Mouse (Mus musculus): ENCODE data around the gene Homer2. TPM values are rescaled to one million over a fixed set of nuclear protein-coding genes. Genes with fewer than 3 reads are reported as not detected.

Gene Homer2
- total and polyA plus RNA-seq, 3 experiments: 0.08 TPM; not detected in 2

DNA sequence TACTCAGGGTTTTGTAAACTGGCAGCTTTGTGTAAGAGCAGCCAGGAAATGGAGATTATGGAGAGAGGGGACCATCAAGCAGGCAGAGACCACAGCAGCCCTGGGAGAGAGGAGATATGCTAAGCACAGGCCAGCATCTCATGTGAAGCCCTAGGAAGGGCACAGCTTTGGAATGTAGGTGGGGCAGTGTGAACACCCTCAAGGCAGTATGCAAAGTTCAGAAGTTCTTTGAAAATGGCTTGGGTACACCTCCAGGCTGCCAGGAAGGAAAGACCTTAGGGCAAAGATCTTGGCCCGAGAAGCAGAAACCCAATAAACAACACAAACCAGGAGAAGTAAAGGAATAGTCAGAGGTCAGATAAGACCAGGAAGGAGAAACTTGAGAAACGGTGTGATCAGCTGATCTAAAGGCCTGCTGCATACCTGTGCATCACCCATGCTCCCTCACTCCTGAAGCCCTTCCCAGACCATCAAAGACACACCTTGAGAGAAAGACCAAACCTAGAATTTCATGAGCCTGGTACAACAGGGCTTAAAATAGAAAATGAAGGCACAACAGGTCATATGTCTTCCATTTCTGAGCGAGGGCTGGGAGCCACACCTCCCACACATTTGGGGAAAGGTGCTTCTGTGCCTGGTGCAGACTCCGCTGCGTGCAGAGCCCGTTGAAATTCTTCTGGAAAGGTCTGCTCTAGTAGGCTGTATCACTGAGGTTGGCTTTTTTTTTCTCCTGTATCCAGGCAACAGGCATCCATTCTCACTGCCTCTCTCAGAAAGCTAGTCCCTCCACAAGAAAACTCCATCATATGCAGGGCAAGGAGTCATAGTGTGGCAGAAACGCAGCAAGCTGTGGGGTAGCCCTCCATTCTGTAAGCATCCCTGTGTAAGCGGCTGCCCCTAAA, 107.7 kb downstream of the Homer2 start:
- TF ChIP-seq NELFE (IDR thresholded peaks at IDR 0.05; ENCODE audit: low read depth, low read length) (no peak), ZKSCAN1 (IDR thresholded peaks at IDR 0.05; ENCODE audit: borderline replicate concordance, low read depth, low read length) (no peak), RAD21 (IDR thresholded peaks at IDR 0.05; ENCODE audit: low read depth, low read length) (no peak), JUND (conservative IDR thresholded peaks at IDR 0.05; ENCODE audit: low read depth, low read length) (no peak), POLR2AphosphoS2 (IDR thresholded peaks at IDR 0.05; ENCODE audit: low read depth, low read length) (no peak), USF2 (conservative IDR thresholded peaks at IDR 0.05; ENCODE audit: low read depth, low read length) (no peak), RCOR1 (conservative IDR thresholded peaks at IDR 0.05; ENCODE audit: low read depth, low read length) (no peak), MAZ (IDR thresholded peaks at IDR 0.05; ENCODE audit: low read depth, low read length) (no peak), EP300 (IDR thresholded peaks at IDR 0.05; ENCODE audit: low read length) (no peak), ZMIZ1 (IDR thresholded peaks at IDR 0.05; ENCODE audit: low read depth, low read length) (no peak), ZC3H11A (IDR thresholded peaks at IDR 0.05; ENCODE audit: low read depth, low read length) (no peak), HCFC1 (IDR thresholded peaks at IDR 0.05; ENCODE audit: low read depth, low read length) (no peak), CHD1 (IDR thresholded peaks at IDR 0.05; ENCODE audit: low read depth, low read length) (no peak), SIN3A (IDR thresholded peaks at IDR 0.05; ENCODE audit: low read length) (no peak)
- no peak for DNase-seq (ENCODE audit: extremely low read depth)
- H3K9ac ChIP-seq (ENCODE audit: insufficient read depth, low read depth): no peak overlapping the region
- no peaks in the 10 kb centered on the region for H3K79me2 ChIP-seq (replicated peaks; ENCODE audit: control insufficient read depth, extremely low read depth, insufficient read depth, poor library complexity, severe bottlenecking)
- dilution Hi-C loops (cut with MboI; ENCODE audit: extremely low pct_ligation_motif_present, extremely low pct_unique_long_range_greater_than_20kb, low sequenced_read_pairs): no loop called here
- no peaks in the 10 kb centered on the region for H3K9me3 ChIP-seq (replicated peaks; ENCODE audit: low read length)
- in situ Hi-C loops (cut with MboI; ENCODE audit: low pct_ligation_motif_present, low pct_unique_long_range_greater_than_20kb, low sequenced_read_pairs): no loop called here
- no peak overlapping the region for H3K4me2 ChIP-seq (ENCODE audit: insufficient read depth, low read depth, poor library complexity, severe bottlenecking)
- peaks cover 38 to 47% of the 10 kb centered on the region in 2 experiments for H3K36me3 ChIP-seq (replicated peaks in 1 of 2; ENCODE audit: control insufficient read depth in 1 of 2, insufficient read depth in 1 of 2, low read length in 1 of 2)
- H3K4me1 ChIP-seq (ENCODE audit: control insufficient read depth in 1 of 2, insufficient read depth in 2 of 2): no peaks in the 10 kb centered on the region
- H3K27me3 ChIP-seq (replicated peaks): no peaks in the 10 kb centered on the region
- H3K4me3 ChIP-seq (replicated peaks in 1 of 3; ENCODE audit: low read depth in 2 of 3, low read length in 2 of 3, poor library complexity in 1 of 3): no peak overlapping the region
- H3K27ac ChIP-seq (ENCODE audit: insufficient read depth, low read depth): no peak overlapping the region

DNA sequence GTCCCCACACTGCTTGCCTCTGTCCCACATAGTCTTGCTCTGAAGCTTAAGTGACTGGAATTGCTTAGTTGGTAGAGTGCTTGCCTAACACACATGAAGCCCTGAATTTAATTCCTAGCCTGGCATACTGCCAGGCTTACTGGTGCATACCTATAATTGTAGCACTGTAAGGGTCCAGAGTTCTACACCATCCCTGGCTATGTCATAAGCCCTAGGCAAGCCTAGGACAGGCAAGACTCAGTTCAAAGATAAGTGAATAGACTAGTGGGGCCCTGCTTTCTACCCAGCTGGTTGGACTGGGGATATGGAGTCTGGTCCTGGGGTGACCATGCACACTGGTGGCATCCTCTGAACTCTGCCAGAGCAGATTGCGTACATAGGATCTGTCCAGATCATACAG, 109.7 kb downstream of the Homer2 start:
- dilution Hi-C loops (cut with MboI; ENCODE audit: extremely low pct_ligation_motif_present, extremely low pct_unique_long_range_greater_than_20kb, low sequenced_read_pairs) (no loop called here), in situ Hi-C loops (cut with MboI; ENCODE audit: low pct_ligation_motif_present, low pct_unique_long_range_greater_than_20kb, low sequenced_read_pairs) (no loop called here)
- TF ChIP-seq TCF12 (IDR thresholded peaks at IDR 0.05; ENCODE audit: low read depth, low read length) (no peak), JUN (IDR thresholded peaks at IDR 0.05; ENCODE audit: insufficient read depth, low read depth, low read length) (no peak), USF2 (conservative IDR thresholded peaks at IDR 0.05; ENCODE audit: low read depth, low read length) (no peak), SIN3A (IDR thresholded peaks at IDR 0.05; ENCODE audit: low read length) (no peak), JUND (conservative IDR thresholded peaks at IDR 0.05; ENCODE audit: low read depth, low read length) (no peak), NRF1 (IDR thresholded peaks at IDR 0.05; ENCODE audit: low read depth, low read length) (no peak), ELF1 (IDR thresholded peaks at IDR 0.05; ENCODE audit: low read depth, low read length) (no peak), ETS1 (conservative IDR thresholded peaks at IDR 0.05; ENCODE audit: low read depth, low read length) (no peak), BHLHE40 (IDR thresholded peaks at IDR 0.05; ENCODE audit: low read depth, low read length) (no peak), MXI1 (IDR thresholded peaks at IDR 0.05; ENCODE audit: low read depth, low read length) (no peak), SMC3 (IDR thresholded peaks at IDR 0.05; ENCODE audit: low read depth, low read length) (no peak), MAZ (IDR thresholded peaks at IDR 0.05; ENCODE audit: low read depth, low read length) (no peak), GABPA (IDR thresholded peaks at IDR 0.05; ENCODE audit: insufficient replicate concordance, low read depth, low read length) (no peak), POLR2A (IDR thresholded peaks at IDR 0.05; ENCODE audit: low read depth, low read length) (no peak), PAX5 (IDR thresholded peaks at IDR 0.05; ENCODE audit: low read length) (no peak)
- Histone ChIP-seq H3K36me3 (replicated peaks in 1 of 2; ENCODE audit: control insufficient read depth in 1 of 2, insufficient read depth in 1 of 2, low read length in 1 of 2) (peaks cover 56 to 67% of the 10 kb centered on the region in 2 experiments), H3K27me3 (replicated peaks) (no peaks in the 10 kb centered on the region), H3K4me2 (ENCODE audit: insufficient read depth, low read depth, poor library complexity, severe bottlenecking) (no peak overlapping the region), H3K79me2 (replicated peaks; ENCODE audit: control insufficient read depth, extremely low read depth, insufficient read depth, poor library complexity, severe bottlenecking) (no peaks in the 10 kb centered on the region), H3K9me3 (replicated peaks; ENCODE audit: low read length) (no peaks in the 10 kb centered on the region), H3K27ac (ENCODE audit: insufficient read depth, low read depth) (no peak overlapping the region), H3K4me3 (replicated peaks in 1 of 3; ENCODE audit: low read depth in 2 of 3, low read length in 2 of 3, poor library complexity in 1 of 3) (no peak overlapping the region), H3K9ac (ENCODE audit: insufficient read depth, low read depth) (no peak overlapping the region), H3K4me1 (ENCODE audit: control insufficient read depth in 1 of 2, insufficient read depth in 2 of 2) (no peaks in the 10 kb centered on the region)
- no peak for DNase-seq (ENCODE audit: extremely low read depth)
